Mouse (Mus musculus) splenic B cell, adult 2 months (primary cell): ENCODE data around the gene Maco1.

ENCODE experiments used
- DNase-seq: peaks from one replicate; pipeline ENCODE4 v3.0.0-alpha.2; 2011; ENCODE audit warnings: low read depth, low spot score
- H3K27me3 ChIP-seq: 2 replicates; pipeline ENCODE4 v1.6.1; 2012; ENCODE audit warnings: mild to moderate bottlenecking, low read length, moderate library complexity, mixed read lengths; ENCODE audit not compliant: control insufficient read depth, poor library complexity, insufficient read depth, severe bottlenecking
- H3K36me3 ChIP-seq: 2 replicates; pipeline ENCODE4 v1.6.1; 2012; ENCODE audit warnings: mild to moderate bottlenecking, low read length, moderate library complexity, mixed read lengths; ENCODE audit not compliant: control insufficient read depth, poor library complexity, insufficient read depth, severe bottlenecking

The Maco1 gene

GRCm38 (mm10) chr4:134791731-134792130 is 61.4 kb downstream of the Maco1 start:
- DNase-seq: no peak
- Histone ChIP-seq H3K36me3 (no peaks in the 10 kb centered on the region), H3K27me3 (no peaks in the 10 kb centered on the region)

GRCm38 (mm10) chr4:134786946-134787345 is 66.2 kb downstream of the Maco1 start:
- no peaks in the 10 kb centered on the region for H3K36me3 ChIP-seq
- H3K27me3 ChIP-seq: no peaks in the 10 kb centered on the region
- DNase-seq: peak; percentile 85

GRCm38 (mm10) chr4:134784701-134785100 is 68.4 kb downstream of the Maco1 start:
- H3K36me3 ChIP-seq: no peaks in the 10 kb centered on the region
- no peaks in the 10 kb centered on the region for H3K27me3 ChIP-seq
- peak; percentile 45 for DNase-seq

GRCm38 (mm10) chr4:134779136-134779934 is 73.8 kb downstream of the Maco1 start:
- Histone ChIP-seq H3K27me3 (no peaks in the 10 kb centered on the region), H3K36me3 (no peaks in the 10 kb centered on the region)
- no peak for DNase-seq

DNA sequence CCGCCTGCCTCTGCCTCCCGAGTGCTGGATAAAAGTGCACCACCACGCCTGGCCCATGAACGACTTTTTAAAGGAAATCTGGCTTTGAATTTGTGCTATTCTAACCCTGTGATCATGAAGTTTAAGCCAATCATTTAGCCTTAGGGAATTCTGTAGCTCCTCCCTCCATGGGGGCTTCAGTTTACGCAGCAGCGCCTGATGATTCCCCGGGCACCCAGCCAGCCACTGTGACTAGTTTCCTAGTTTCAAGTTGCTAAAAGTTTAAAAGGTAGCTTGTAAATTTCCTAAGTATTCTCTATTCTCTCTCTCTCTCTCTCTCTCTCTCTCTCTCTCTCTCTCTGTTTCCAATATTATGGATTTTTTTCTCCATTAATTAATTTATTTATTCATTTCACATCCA is 76.9 kb downstream of the Maco1 start:
- DNase-seq: no peak
- no peaks in the 10 kb centered on the region for H3K27me3 ChIP-seq
- no peaks in the 10 kb centered on the region for H3K36me3 ChIP-seq

DNA sequence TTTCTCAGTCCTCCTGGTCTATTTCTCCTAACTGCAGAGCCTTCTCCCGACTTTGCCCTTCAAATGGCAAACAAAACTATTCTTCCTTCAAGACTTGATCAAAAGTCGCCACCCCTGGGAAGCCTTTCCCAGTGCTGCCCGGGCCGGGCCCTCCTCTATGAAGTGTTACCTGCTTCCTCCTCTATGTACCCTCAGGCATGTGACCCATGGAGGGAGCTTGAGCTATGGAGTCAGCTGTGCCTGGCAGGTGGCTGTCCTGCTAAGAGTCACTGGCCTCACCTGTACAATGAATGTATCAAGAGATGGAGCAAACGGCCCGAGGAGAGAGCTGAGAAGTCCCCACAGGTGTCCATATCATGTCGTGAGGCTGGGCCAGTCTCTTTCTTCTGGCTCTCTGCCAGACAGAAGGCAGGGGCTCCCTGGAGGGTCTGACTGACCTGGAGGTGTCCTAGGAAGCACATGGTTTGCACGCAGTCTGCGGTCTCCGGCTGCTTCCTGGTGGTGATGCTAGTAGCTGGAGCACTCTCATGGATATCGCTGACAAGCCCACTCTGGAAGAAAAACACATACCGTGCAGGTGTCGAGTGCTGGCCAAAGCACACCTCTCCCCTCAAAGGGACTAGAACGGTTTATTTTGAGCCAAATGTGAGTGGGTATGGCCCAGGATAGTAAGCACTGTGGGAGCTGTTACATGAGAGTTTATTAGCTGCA is 77.8 kb downstream of the Maco1 start:
- no peaks in the 10 kb centered on the region for H3K36me3 ChIP-seq
- no peaks in the 10 kb centered on the region for H3K27me3 ChIP-seq
- no peak for DNase-seq

- Histone ChIP-seq H3K27me3 (no peaks in the 10 kb centered on the region), H3K36me3 (no peaks in the 10 kb centered on the region)
- DNase-seq: no peak
These were observed 79.0 kb downstream of the Maco1 start for GRCm38 (mm10) chr4:134774126-134774525.

DNA sequence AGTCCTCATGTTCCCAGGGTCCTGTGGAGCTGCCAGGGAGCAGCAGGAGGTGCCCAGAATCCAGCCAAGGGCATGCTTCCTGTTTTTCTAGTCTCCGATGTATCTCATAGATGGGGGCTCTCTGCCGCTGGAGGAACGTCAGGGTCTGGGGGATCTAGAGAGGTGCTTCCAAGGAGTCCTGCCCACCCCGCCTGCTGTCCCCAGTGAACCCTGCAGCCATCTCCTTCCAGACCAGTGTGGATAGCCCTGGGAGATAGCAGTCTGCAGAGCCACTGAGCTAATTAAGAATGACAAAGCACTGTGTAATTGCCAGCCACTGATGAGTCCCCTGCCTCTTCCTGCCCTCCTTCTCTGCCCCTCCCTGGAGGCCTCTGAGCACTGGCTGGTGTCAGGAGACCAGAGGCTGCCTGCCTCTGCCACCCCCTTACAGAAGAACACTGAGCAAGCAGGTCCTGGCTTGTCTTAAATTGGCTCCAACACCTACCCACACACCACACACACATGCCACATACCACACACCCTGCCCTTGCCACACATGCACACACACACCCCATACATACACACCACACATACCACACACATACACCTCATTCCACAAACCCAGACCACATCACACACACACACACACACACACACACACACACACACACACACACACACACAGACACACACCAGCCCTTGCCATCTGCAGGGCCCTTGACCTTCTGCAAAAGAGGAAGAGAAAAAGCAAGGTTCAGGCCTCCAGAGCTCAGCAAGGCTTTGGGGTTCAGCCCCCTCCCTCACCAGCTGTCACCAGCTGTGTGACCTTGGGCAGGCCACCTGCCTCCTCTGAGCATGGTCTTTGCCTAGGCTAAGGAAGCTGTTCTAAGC is 80.1 kb downstream of the Maco1 start:
- Histone ChIP-seq H3K36me3 (no peaks in the 10 kb centered on the region), H3K27me3 (no peaks in the 10 kb centered on the region)
- peak; percentile 86 for DNase-seq

GRCm38 (mm10) chr4:134769891-134770290 is 83.3 kb downstream of the Maco1 start:
- DNase-seq: no peak
- no peaks in the 10 kb centered on the region for H3K27me3 ChIP-seq
- H3K36me3 ChIP-seq: no peaks in the 10 kb centered on the region

GRCm38 (mm10) chr4:134769081-134769811 is 83.9 kb downstream of the Maco1 start:
- no peak for DNase-seq

GRCm38 (mm10) chr4:134768226-134768888 is 84.8 kb downstream of the Maco1 start:
- H3K27me3 ChIP-seq: no peaks in the 10 kb centered on the region
- H3K36me3 ChIP-seq: no peaks in the 10 kb centered on the region
- DNase-seq: no peak

More at GRCm38 (mm10) chr4:134769081-134769811, 83.9 kb downstream of the Maco1 start:
- no peaks in the 10 kb centered on the region for H3K27me3 ChIP-seq
- H3K36me3 ChIP-seq: no peaks in the 10 kb centered on the region

GRCm38 (mm10) chr4:134767426-134768225 is 85.5 kb downstream of the Maco1 start, which contains the start of gene Ldlrap1:
Gene Ldlrap1, minus strand, starts transcription at chr4:134768024.
- DNase-seq: peak; percentile 78
- Histone ChIP-seq H3K27me3 (no peaks in the 10 kb centered on the region), H3K36me3 (no peaks in the 10 kb centered on the region)

- no peaks in the 10 kb centered on the region for H3K36me3 ChIP-seq
- H3K27me3 ChIP-seq: no peaks in the 10 kb centered on the region
- peak; percentile 35 for DNase-seq
These were observed 86.2 kb downstream of the Maco1 start for GRCm38 (mm10) chr4:134766904-134767425.
